Mouse (Mus musculus): ENCODE measurements at regions not wholly inside any gene's neighbourhood (a gene's known extent, or its start where the extent isn't known, plus 50 kb on each side); places are given as distances from the start of the nearest gene placed in this dataset.

- in situ Hi-C loops (cut with MboI, MseI) = loop anchor here (10.0 kb wide), 1 partner anchor 1102 kb away; no protein-coding TSS in a partner anchor
Observed at GRCm38 (mm10) chr13:4662336-4663101, 53.5 kb upstream of the Akr1e1 start.

Measured in T-helper 1 cell (primary cell).